Mouse (Mus musculus): ENCODE data around the gene Ift88. TPM values are rescaled to one million over a fixed set of nuclear protein-coding genes. Genes with fewer than 3 reads are reported as not detected.
A peak's percentile ranks its signal among the peaks of the same experiment; 100 is the strongest.
"Not testable (repeated sequence)": the region's sequence is repeated elsewhere in the genome, so short reads cannot be mapped to it uniquely, and the experiment has no call there.

Gene Ift88
- polyA plus RNA-seq, 1 experiment from 2014 or later = 13.5 TPM

GRCm38 (mm10) chr14:57412166-57412565, 11.7 kb upstream of the Ift88 start:
- H3K4me2 ChIP-seq (ENCODE audit: low read depth, low read length) = no peak overlapping the region
- H3K27me3 ChIP-seq (ENCODE audit: control insufficient read depth, insufficient read depth, low read depth, low read length) = no peaks in the 10 kb centered on the region
- no peaks in the 10 kb centered on the region for H3K9me3 ChIP-seq (ENCODE audit: control insufficient read depth, low read length)
- H3K4me1 ChIP-seq (replicated peaks; ENCODE audit: control insufficient read depth, insufficient read depth, low read length) = peaks cover 4% of the 10 kb centered on the region; the same call in 1 of the 2 replicates
- no peak for ATAC-seq (ENCODE audit: low read depth)
- no peak overlapping the region for H3K27ac ChIP-seq (ENCODE audit: low read length)
- no peak overlapping the region for H3K4me3 ChIP-seq (ENCODE audit: low read length)
- no peak overlapping the region for H3K9ac ChIP-seq (ENCODE audit: low read length)
- 36% methylated on average over 7 of the region's 7 CpGs for WGBS
- no peaks in the 10 kb centered on the region for H3K36me3 ChIP-seq (ENCODE audit: control insufficient read depth, insufficient read depth, low read length)

GRCm38 (mm10) chr14:57417187-57417586, 6.7 kb upstream of the Ift88 start:
- Histone ChIP-seq H3K9me3 (ENCODE audit: control insufficient read depth, low read length) (no peaks in the 10 kb centered on the region), H3K9ac (ENCODE audit: low read length) (no peak overlapping the region), H3K4me3 (ENCODE audit: low read length) (no peak overlapping the region), H3K27ac (ENCODE audit: low read length) (no peak overlapping the region), H3K4me2 (ENCODE audit: low read depth, low read length) (no peak overlapping the region), H3K4me1 (replicated peaks; ENCODE audit: control insufficient read depth, insufficient read depth, low read length) (no peaks in the 10 kb centered on the region), H3K36me3 (ENCODE audit: control insufficient read depth, insufficient read depth, low read length) (no peaks in the 10 kb centered on the region), H3K27me3 (ENCODE audit: control insufficient read depth, insufficient read depth, low read depth, low read length) (no peaks in the 10 kb centered on the region)
- 67% methylated on average over 2 of the region's 2 CpGs for WGBS
- ATAC-seq (ENCODE audit: low read depth) = no peak

- H3K4me2 ChIP-seq (ENCODE audit: low read depth, low read length) = peak overlapping the region; percentile 77
- peak overlapping the region; percentile 83 for H3K9ac ChIP-seq (ENCODE audit: low read length)
- H3K4me1 ChIP-seq (replicated peaks; ENCODE audit: control insufficient read depth, insufficient read depth, low read length) = 0 out of 2 replicates have a peak, but pooled peaks cover 2% of the 10 kb centered on the region
- under 1% methylated on average over 22 of the region's 24 CpGs for WGBS
- ATAC-seq (ENCODE audit: low read depth) = peak; percentile 86
- H3K36me3 ChIP-seq (ENCODE audit: control insufficient read depth, insufficient read depth, low read length) = no peaks in the 10 kb centered on the region
- no peaks in the 10 kb centered on the region for H3K27me3 ChIP-seq (ENCODE audit: control insufficient read depth, insufficient read depth, low read depth, low read length)
- peak overlapping the region; percentile 72 for H3K4me3 ChIP-seq (ENCODE audit: low read length)
- no peaks in the 10 kb centered on the region for H3K9me3 ChIP-seq (ENCODE audit: control insufficient read depth, low read length)
- no peak overlapping the region; the same call in 1 of the 2 replicates for H3K27ac ChIP-seq (ENCODE audit: low read length)
Observed at GRCm38 (mm10) chr14:57424212-57424561, 325 bp downstream of the Ift88 start.

GRCm38 (mm10) chr14:57430451-57430850, 6.6 kb downstream of the Ift88 start:
- WGBS = 72% methylated on average over 2 of the region's 2 CpGs
- ATAC-seq (ENCODE audit: low read depth) = no peak

GRCm38 (mm10) chr14:57452516-57452915, 28.7 kb downstream of the Ift88 start:
- no peak for ATAC-seq (ENCODE audit: low read depth)
- Histone ChIP-seq H3K9me3 (ENCODE audit: control insufficient read depth, low read length) (no peaks in the 10 kb centered on the region), H3K27ac (ENCODE audit: low read length) (no peak overlapping the region), H3K36me3 (ENCODE audit: control insufficient read depth, insufficient read depth, low read length) (no peaks in the 10 kb centered on the region; the same call in 1 of the 2 replicates), H3K4me2 (ENCODE audit: low read depth, low read length) (no peak overlapping the region), H3K27me3 (ENCODE audit: control insufficient read depth, insufficient read depth, low read depth, low read length) (no peaks in the 10 kb centered on the region), H3K4me1 (replicated peaks; ENCODE audit: control insufficient read depth, insufficient read depth, low read length) (no peaks in the 10 kb centered on the region), H3K9ac (ENCODE audit: low read length) (no peak overlapping the region), H3K4me3 (ENCODE audit: low read length) (no peak overlapping the region)
- 83% methylated on average over 1 of the region's 1 CpGs for WGBS

More at GRCm38 (mm10) chr14:57430451-57430850, 6.6 kb downstream of the Ift88 start:
- Histone ChIP-seq H3K27me3 (ENCODE audit: control insufficient read depth, insufficient read depth, low read depth, low read length) (no peaks in the 10 kb centered on the region), H3K27ac (ENCODE audit: low read length) (no peak overlapping the region), H3K9me3 (ENCODE audit: control insufficient read depth, low read length) (no peaks in the 10 kb centered on the region), H3K36me3 (ENCODE audit: control insufficient read depth, insufficient read depth, low read length) (no peaks in the 10 kb centered on the region), H3K4me1 (replicated peaks; ENCODE audit: control insufficient read depth, insufficient read depth, low read length) (no peaks in the 10 kb centered on the region), H3K9ac (ENCODE audit: low read length) (no peak overlapping the region), H3K4me2 (ENCODE audit: low read depth, low read length) (no peak overlapping the region), H3K4me3 (ENCODE audit: low read length) (no peak overlapping the region)

- Histone ChIP-seq H3K27me3 (ENCODE audit: control insufficient read depth, insufficient read depth, low read depth, low read length) (no peaks in the 10 kb centered on the region), H3K36me3 (ENCODE audit: control insufficient read depth, insufficient read depth, low read length) (no peaks in the 10 kb centered on the region), H3K27ac (ENCODE audit: low read length) (no peak overlapping the region), H3K9me3 (ENCODE audit: control insufficient read depth, low read length) (no peaks in the 10 kb centered on the region), H3K4me2 (ENCODE audit: low read depth, low read length) (no peak overlapping the region), H3K9ac (ENCODE audit: low read length) (no peak overlapping the region), H3K4me3 (ENCODE audit: low read length) (no peak overlapping the region), H3K4me1 (replicated peaks; ENCODE audit: control insufficient read depth, insufficient read depth, low read length) (no peaks in the 10 kb centered on the region)
- WGBS = 74% methylated on average over 5 of the region's 5 CpGs
- no peak for ATAC-seq (ENCODE audit: low read depth)
Observed at GRCm38 (mm10) chr14:57459883-57460282, 36.0 kb downstream of the Ift88 start.

- not testable (repeated sequence) for H3K9me3 ChIP-seq (ENCODE audit: control insufficient read depth, low read length); ATAC-seq (ENCODE audit: low read depth); H3K4me3 ChIP-seq (ENCODE audit: low read length); H3K9ac ChIP-seq (ENCODE audit: low read length); H3K27me3 ChIP-seq (ENCODE audit: control insufficient read depth, insufficient read depth, low read depth, low read length); H3K36me3 ChIP-seq (ENCODE audit: control insufficient read depth, insufficient read depth, low read length); H3K4me1 ChIP-seq (replicated peaks; ENCODE audit: control insufficient read depth, insufficient read depth, low read length); H3K27ac ChIP-seq (ENCODE audit: low read length); H3K4me2 ChIP-seq (ENCODE audit: low read depth, low read length)
- 68% methylated on average over 5 of the region's 5 CpGs for WGBS
Observed at GRCm38 (mm10) chr14:57460326-57460725, 36.5 kb downstream of the Ift88 start.

- WGBS = 66% methylated on average over 5 of the region's 5 CpGs
- Histone ChIP-seq H3K4me1 (replicated peaks; ENCODE audit: control insufficient read depth, insufficient read depth, low read length) (no peaks in the 10 kb centered on the region), H3K27me3 (ENCODE audit: control insufficient read depth, insufficient read depth, low read depth, low read length) (no peaks in the 10 kb centered on the region), H3K36me3 (ENCODE audit: control insufficient read depth, insufficient read depth, low read length) (no peaks in the 10 kb centered on the region), H3K9ac (ENCODE audit: low read length) (no peak overlapping the region), H3K9me3 (ENCODE audit: control insufficient read depth, low read length) (no peaks in the 10 kb centered on the region), H3K4me3 (ENCODE audit: low read length) (no peak overlapping the region), H3K27ac (ENCODE audit: low read length) (no peak overlapping the region), H3K4me2 (ENCODE audit: low read depth, low read length) (no peak overlapping the region)
- no peak for ATAC-seq (ENCODE audit: low read depth)
Observed at GRCm38 (mm10) chr14:57462871-57463270, 39.0 kb downstream of the Ift88 start.

- no peaks in the 10 kb centered on the region for H3K27me3 ChIP-seq (ENCODE audit: control insufficient read depth, insufficient read depth, low read depth, low read length)
- no peak overlapping the region for H3K27ac ChIP-seq (ENCODE audit: low read length)
- no peak for ATAC-seq (ENCODE audit: low read depth)
- H3K4me1 ChIP-seq (replicated peaks; ENCODE audit: control insufficient read depth, insufficient read depth, low read length) = no peaks in the 10 kb centered on the region
- 71% methylated on average over 2 of the region's 2 CpGs for WGBS
- no peaks in the 10 kb centered on the region for H3K36me3 ChIP-seq (ENCODE audit: control insufficient read depth, insufficient read depth, low read length)
- H3K4me3 ChIP-seq (ENCODE audit: low read length) = no peak overlapping the region
- H3K9me3 ChIP-seq (ENCODE audit: control insufficient read depth, low read length) = no peaks in the 10 kb centered on the region
- H3K9ac ChIP-seq (ENCODE audit: low read length) = no peak overlapping the region
- H3K4me2 ChIP-seq (ENCODE audit: low read depth, low read length) = no peak overlapping the region
Observed at GRCm38 (mm10) chr14:57475057-57475456, 51.2 kb downstream of the Ift88 start.

GRCm38 (mm10) chr14:57482262-57482661, 58.4 kb downstream of the Ift88 start:
- no peak overlapping the region for H3K27ac ChIP-seq (ENCODE audit: low read length)
- ATAC-seq (ENCODE audit: low read depth) = no peak
- 85% methylated on average over 2 of the region's 2 CpGs for WGBS
- no peaks in the 10 kb centered on the region for H3K36me3 ChIP-seq (ENCODE audit: control insufficient read depth, insufficient read depth, low read length)
- H3K4me3 ChIP-seq (ENCODE audit: low read length) = no peak overlapping the region
- H3K27me3 ChIP-seq (ENCODE audit: control insufficient read depth, insufficient read depth, low read depth, low read length) = no peaks in the 10 kb centered on the region
- H3K4me1 ChIP-seq (replicated peaks; ENCODE audit: control insufficient read depth, insufficient read depth, low read length) = no peaks in the 10 kb centered on the region
- H3K4me2 ChIP-seq (ENCODE audit: low read depth, low read length) = no peak overlapping the region
- H3K9me3 ChIP-seq (ENCODE audit: control insufficient read depth, low read length) = no peaks in the 10 kb centered on the region
- H3K9ac ChIP-seq (ENCODE audit: low read length) = no peak overlapping the region

Measured in lung, embryonic 16.5 days (tissue).